Comparison of ENCODE assay signal across 26 mouse cellular contexts in the genomic region with DNA sequence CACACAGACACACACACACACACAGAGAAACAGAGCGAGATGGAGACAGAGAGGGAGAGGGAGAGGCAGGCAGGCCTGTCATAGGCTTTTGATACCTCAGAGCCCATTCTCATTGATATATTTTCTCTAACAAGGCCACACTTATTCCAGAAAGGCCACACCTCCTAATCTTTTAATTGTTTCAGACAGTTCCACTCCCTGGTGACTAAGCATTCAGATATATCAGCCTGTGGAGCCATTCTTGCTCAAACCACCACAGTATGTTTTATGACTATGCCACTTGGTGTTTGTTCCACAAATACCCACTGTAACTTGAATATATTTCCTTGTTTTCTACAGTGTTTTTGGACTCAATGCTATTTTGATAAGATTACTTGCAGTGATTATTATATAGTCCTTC.
DNase-seq lines count a peak whose midpoint lies in the region; ATAC-seq and TF ChIP-seq lines count a peak whose summit lies in the region.
"Had no signal": no experiment of that assay in that cellular context is flagged by ENCODE, and none has a peak within 500 bp of the region (broad histone marks: within the 10 kb centered on the region; RNA-seq: fewer than 3 reads in every experiment).

No protein-coding gene starts in this region.

- TF ChIP-seq POLR2A in bone marrow macrophage, adult 2 months (IDR thresholded peaks at IDR 0.05; ENCODE audit: borderline replicate concordance, low read depth, low read length) = no peak

- 0 out of 2 replicates have a peak, but pooled peaks have one; percentile 57 for ATAC-seq in stomach, postnatal 0 days (ENCODE audit: low FRiP score, low TSS enrichment)
- ATAC-seq in midbrain, embryonic 14.5 days (ENCODE audit: low FRiP score, low TSS enrichment) = no peak
- ATAC-seq: forebrain, embryonic 14.5 days; forebrain, postnatal 0 days; intestine, postnatal 0 days; Patski had no signal

- TF ChIP-seq EP300 in stomach, postnatal 0 days (optimal IDR thresholded peaks at IDR 0.05) = no peak

- H3K9me3 ChIP-seq in stomach, postnatal 0 days (ENCODE audit: control insufficient read depth, low read length) = no peaks in the 10 kb centered on the region
- H3K9me3 ChIP-seq in midbrain, embryonic 14.5 days (ENCODE audit: control insufficient read depth, low read length) = no peaks in the 10 kb centered on the region
- H3K9me3 ChIP-seq: embryonic facial prominence, embryonic 12.5 days; embryonic facial prominence, embryonic 15.5 days; G1E; hindbrain, embryonic 12.5 days; hindbrain, embryonic 15.5 days had no signal

- H3K27ac ChIP-seq in bone marrow macrophage, adult 2 months (ENCODE audit: insufficient read depth, low read depth, low read length) = peak overlapping the region; percentile 41; the same call in 1 of the 2 replicates
- no peak overlapping the region for H3K27ac ChIP-seq in stomach, postnatal 0 days (replicated peaks)
- H3K27ac ChIP-seq in midbrain, embryonic 14.5 days (replicated peaks; ENCODE audit: low read depth, low read length) = no peak overlapping the region
- H3K27ac ChIP-seq: embryonic facial prominence, embryonic 12.5 days; embryonic facial prominence, embryonic 15.5 days; hindbrain, embryonic 12.5 days; hindbrain, embryonic 15.5 days had no signal

- DNase-seq in 416B (ENCODE audit: low read depth) = peak; percentile 58
- peak; percentile 79 for DNase-seq in Muller cell, postnatal 12 days (ENCODE audit: inconsistent ontology term)
- no peak for DNase-seq in stomach, postnatal 0 days (ENCODE audit: low spot score)
- no peak for DNase-seq in kidney, postnatal 36 days
- no peak for DNase-seq in lung, postnatal 14 days
- no peak for DNase-seq in midbrain, embryonic 14.5 days
- DNase-seq: adrenal gland, adult 2 months; adrenal gland, postnatal 14 days; B cell, adult 2 months; cerebellum, adult 11-12 months; cerebellum, adult 8-10 months; cerebellum, postnatal 10 days; forebrain, postnatal 0 days; gastrocnemius, postnatal 10 days; gastrocnemius, postnatal 36 days had no signal

- peaks cover 24% of the 10 kb centered on the region for H3K4me1 ChIP-seq in bone marrow macrophage, adult 2 months (ENCODE audit: control insufficient read depth, insufficient read depth, low read length)
- H3K4me1 ChIP-seq in stomach, postnatal 0 days (replicated peaks; ENCODE audit: control insufficient read depth, insufficient read depth) = no peaks in the 10 kb centered on the region
- peaks cover 2% of the 10 kb centered on the region for H3K4me1 ChIP-seq in midbrain, embryonic 14.5 days (ENCODE audit: control insufficient read depth, insufficient read depth, low read length)
- H3K4me1 ChIP-seq: embryonic facial prominence, embryonic 12.5 days; embryonic facial prominence, embryonic 15.5 days; hindbrain, embryonic 12.5 days had no signal

- H3K9ac ChIP-seq in stomach, postnatal 0 days (ENCODE audit: low read length) = no peak overlapping the region
- H3K9ac ChIP-seq in midbrain, embryonic 14.5 days (replicated peaks; ENCODE audit: low read length) = no peak overlapping the region
- H3K9ac ChIP-seq: embryonic facial prominence, embryonic 12.5 days; embryonic facial prominence, embryonic 15.5 days; forebrain, postnatal 0 days; hindbrain, embryonic 12.5 days; hindbrain, embryonic 15.5 days had no signal

- no peak overlapping the region for H3K4me3 ChIP-seq in bone marrow macrophage, adult 2 months (ENCODE audit: insufficient read depth, low read length)
- no peak overlapping the region for H3K4me3 ChIP-seq in stomach, postnatal 0 days (ENCODE audit: low read depth, low read length)
- H3K4me3 ChIP-seq in midbrain, embryonic 14.5 days (replicated peaks; ENCODE audit: low read depth, low read length) = no peak overlapping the region
- H3K4me3 ChIP-seq: embryonic facial prominence, embryonic 12.5 days; embryonic facial prominence, embryonic 15.5 days; hindbrain, embryonic 12.5 days; hindbrain, embryonic 15.5 days had no signal

- H3K4me2 ChIP-seq in stomach, postnatal 0 days (replicated peaks; ENCODE audit: low read depth) = no peak overlapping the region
- H3K4me2 ChIP-seq in midbrain, embryonic 14.5 days (ENCODE audit: low read length) = no peak overlapping the region
- H3K4me2 ChIP-seq: embryonic facial prominence, embryonic 12.5 days; embryonic facial prominence, embryonic 15.5 days; heart, embryonic 11.5 days; hindbrain, embryonic 12.5 days; hindbrain, embryonic 15.5 days had no signal

- 60% methylated on average over 1 of the region's 1 CpGs for WGBS in stomach, postnatal 0 days
- 90% methylated on average over 1 of the region's 1 CpGs for WGBS in midbrain, embryonic 14.5 days

- no peaks in the 10 kb centered on the region for H3K36me3 ChIP-seq in stomach, postnatal 0 days (ENCODE audit: control insufficient read depth, insufficient read depth, low read length)
- H3K36me3 ChIP-seq in midbrain, embryonic 14.5 days (ENCODE audit: control insufficient read depth, insufficient read depth, low read length) = no peaks in the 10 kb centered on the region
- H3K36me3 ChIP-seq: embryonic facial prominence, embryonic 12.5 days; embryonic facial prominence, embryonic 15.5 days; hindbrain, embryonic 12.5 days; hindbrain, embryonic 15.5 days had no signal

- no peaks in the 10 kb centered on the region for H3K27me3 ChIP-seq in stomach, postnatal 0 days (ENCODE audit: control insufficient read depth, insufficient read depth, low read length)
- no peaks in the 10 kb centered on the region for H3K27me3 ChIP-seq in midbrain, embryonic 14.5 days (ENCODE audit: control insufficient read depth, insufficient read depth, low read length)
- H3K27me3 ChIP-seq: CH12.LX; embryonic facial prominence, embryonic 12.5 days; embryonic facial prominence, embryonic 15.5 days; hindbrain, embryonic 12.5 days; hindbrain, embryonic 15.5 days; Patski had no signal

- TF ChIP-seq CTCF in bone marrow macrophage, adult 2 months (IDR thresholded peaks at IDR 0.05; ENCODE audit: low read depth, low read length) = no peak
- TF ChIP-seq CTCF in stomach, postnatal 0 days (IDR thresholded peaks at IDR 0.05; ENCODE audit: low read depth) = no peak

Comparison
In these comparisons a context has a peak if more than half of its experiments do, and no peak if none do; other contexts are left out.
1. DNase-seq: peak in 416B (single experiment) and Muller cell, postnatal 12 days (single experiment); none in stomach, postnatal 0 days (single experiment), kidney, postnatal 36 days (0 of 2), lung, postnatal 14 days (single experiment) and midbrain, embryonic 14.5 days (single experiment).